Mouse (Mus musculus) heart, postnatal 0 days (tissue): Measurements from ENCODE around the gene Prim2.

Experiments
- CTCF ChIP-seq: IDR thresholded peaks from 2 replicates; pipeline ENCODE4 v1.5.1; 2016; ENCODE audit warnings: antibody characterized with exemption, control low read depth, low read depth
- EP300 ChIP-seq: IDR thresholded peaks from 2 replicates; pipeline ENCODE4 v1.6.1; 2016; ENCODE audit warnings: antibody characterized with exemption, low read depth

- TF ChIP-seq CTCF (peak; percentile 51), EP300 (no peak)
These were observed 22.4 kb downstream of the Prim2 start for GRCm38 (mm10) chr1:33647173-33647572.
